Mouse (Mus musculus) stomach, postnatal 0 days (tissue): ENCODE measurements at regions not wholly inside any gene's neighbourhood (a gene's known extent, or its start where the extent isn't known, plus 50 kb on each side); places are given as distances from the start of the nearest gene placed in this dataset.

Experiments used
- CTCF ChIP-seq: IDR thresholded peaks from 2 replicates; pipeline ENCODE4 v1.5.1; 2016; ENCODE audit warnings: antibody characterized with exemption, low read depth, mild to moderate bottlenecking, moderate library complexity
- EP300 ChIP-seq: optimal IDR thresholded peaks from 2 replicates; pipeline ENCODE3; 2016; ENCODE audit warnings: antibody characterized with exemption

DNA sequence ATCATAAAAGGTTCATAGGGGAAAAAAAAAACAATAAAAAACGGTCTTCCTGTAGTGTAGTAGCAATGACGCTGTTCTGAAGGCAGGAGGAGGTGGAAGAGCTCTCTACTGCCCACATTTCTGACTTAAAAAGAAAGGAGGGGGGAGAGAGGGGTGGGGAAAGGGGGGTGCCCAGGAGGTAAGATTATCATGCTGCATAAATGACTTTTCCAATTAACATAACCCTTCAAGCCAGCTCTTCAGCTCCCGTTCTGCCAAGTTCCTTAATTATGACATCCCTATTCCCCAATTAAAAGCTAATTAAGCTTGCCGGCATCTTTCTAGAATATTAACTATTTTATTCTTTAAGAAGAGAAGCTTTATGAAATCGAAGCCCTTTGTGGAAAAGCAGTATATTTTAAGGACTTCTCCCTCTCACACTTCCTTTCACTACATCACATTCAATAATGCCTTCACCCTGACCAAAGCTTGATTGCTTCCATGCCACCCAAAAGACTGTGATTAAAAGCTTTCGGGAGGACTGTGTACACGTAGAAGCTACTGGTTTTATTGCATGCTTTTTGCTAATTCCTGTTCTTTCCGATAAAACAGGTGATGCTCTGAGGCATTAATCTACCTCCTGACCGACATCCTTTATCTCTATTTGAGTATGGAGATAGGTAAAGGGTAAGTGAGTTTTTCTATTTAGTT, 83.5 kb upstream of the Cop1 start:
- no peak for TF ChIP-seq EP300
- no peak for TF ChIP-seq CTCF
